Mouse (Mus musculus) liver, postnatal 0 days (tissue): ENCODE measurements around the gene Fdps.

ENCODE experiments used
- CTCF ChIP-seq: sonication (generic); IDR thresholded peaks from 2 replicates; pipeline ENCODE4 v1.5.1; 2016; ENCODE audit warnings: antibody characterized with exemption, low read depth
- EP300 ChIP-seq: IDR thresholded peaks from 2 replicates; pipeline ENCODE4 v1.6.1; 2016; ENCODE audit warnings: antibody characterized with exemption, low read depth, mild to moderate bottlenecking

GRCm38 (mm10) chr3:89101812-89102494 lies at the start of gene Fdps:
- peak; percentile 30 for TF ChIP-seq CTCF
- peak; percentile 32; the same call in 1 of the 2 replicates for TF ChIP-seq EP300
